Mouse (Mus musculus) right cerebral cortex, postnatal 25 days (tissue): ENCODE results near the gene Scrn3.

Source experiments
- DNase-seq: peaks from one replicate; pipeline ENCODE4 v3.0.0; 2022

The Scrn3 gene

DNA sequence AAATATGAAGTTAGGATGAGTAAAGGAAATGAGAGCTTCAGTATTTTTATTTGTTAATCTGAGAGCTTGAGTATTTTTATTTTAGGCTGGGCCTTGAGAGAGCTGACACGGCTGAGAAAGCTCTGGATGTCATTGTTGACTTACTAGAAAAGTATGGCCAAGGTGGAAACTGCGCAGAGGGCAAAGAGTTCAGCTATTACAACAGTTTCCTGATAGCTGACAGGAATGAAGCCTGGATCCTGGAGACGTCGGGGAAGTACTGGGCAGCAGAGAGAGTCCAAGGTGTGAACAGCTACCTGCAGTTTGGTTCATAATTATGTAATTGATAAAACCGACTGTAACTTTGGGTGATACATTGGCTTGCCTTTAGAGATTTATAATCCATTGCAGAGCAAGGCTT is 6.8 kb downstream of the Scrn3 start:
- no peak for DNase-seq

DNA sequence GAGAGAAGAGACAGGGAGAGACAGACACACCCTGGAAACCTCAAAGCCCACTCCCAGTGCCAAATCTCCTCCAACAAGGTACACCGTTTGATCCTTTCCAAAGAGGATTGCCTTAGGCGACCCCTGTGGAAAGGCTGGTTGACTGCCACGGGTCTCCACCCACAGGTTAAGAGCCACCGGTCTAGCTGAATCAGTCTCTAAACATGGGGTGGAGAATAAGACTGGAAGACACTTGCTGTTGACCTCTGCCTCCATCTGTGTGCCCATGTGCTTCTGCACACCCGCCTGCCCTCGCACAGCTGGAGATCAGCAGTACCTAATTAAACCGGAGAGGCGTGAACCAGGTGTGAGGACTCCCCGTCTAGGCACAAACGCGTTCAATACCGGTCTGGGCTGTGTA is 10.6 kb downstream of the Scrn3 start:
- DNase-seq = no peak

DNA sequence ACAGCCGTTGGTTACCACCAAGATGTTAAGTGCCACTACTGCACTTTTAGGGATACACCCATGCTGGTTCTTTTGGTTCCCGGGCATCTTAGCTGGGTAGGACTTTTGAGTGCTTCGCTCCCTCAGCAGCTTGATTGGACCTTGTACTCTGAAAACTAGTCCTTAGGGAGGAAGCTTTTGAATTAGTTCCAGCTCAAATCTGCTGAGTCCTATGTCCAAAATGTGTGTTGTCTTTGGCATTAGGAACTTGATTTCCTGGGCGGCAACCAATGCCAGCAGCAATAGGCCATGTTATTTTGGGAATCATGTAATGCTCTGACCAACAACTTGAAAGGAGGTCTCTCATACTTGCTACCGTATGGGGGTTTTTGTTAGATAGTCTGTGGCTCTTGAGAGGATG is 13.5 kb downstream of the Scrn3 start:
- no peak for DNase-seq

DNA sequence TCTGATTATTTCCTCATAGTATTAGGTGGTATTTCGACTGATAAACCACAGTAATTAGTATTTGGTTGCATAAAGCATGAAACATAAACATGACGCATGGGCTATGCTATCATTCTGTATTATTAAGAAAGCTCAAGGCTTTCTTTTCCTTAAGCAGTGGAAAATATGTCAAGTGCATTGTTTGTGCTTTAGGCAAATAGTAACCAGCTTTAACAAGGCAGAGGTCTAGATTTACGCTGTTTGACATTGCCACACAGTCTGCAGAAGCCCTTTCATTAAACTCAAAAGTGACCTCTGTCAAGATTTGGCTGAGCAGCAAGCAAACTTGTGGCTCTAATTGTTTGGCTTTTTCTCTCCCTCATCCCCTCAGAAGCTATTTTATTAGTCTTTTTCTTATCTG is 23.5 kb downstream of the Scrn3 start:
- DNase-seq = no peak

DNA sequence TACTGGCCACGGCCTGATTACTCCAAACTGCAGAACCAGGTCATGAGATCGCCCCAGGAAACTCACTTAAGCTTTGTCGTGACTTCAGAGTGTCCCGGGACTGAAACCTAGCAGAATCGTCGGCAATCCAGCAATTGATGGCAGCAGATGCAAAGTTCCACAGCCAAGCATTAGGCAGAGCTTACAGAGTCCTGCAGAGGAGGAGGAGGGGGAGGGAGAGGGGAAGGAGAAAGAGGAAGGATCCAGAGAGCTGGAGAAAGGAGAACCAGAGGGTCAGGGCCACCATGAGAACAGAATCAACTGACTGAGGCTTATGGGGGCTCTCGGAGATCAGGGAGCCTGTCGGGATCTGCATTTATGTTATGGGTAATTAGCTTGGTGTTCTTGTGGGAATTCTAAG is 26.0 kb downstream of the Scrn3 start:
- DNase-seq = no peak

DNA sequence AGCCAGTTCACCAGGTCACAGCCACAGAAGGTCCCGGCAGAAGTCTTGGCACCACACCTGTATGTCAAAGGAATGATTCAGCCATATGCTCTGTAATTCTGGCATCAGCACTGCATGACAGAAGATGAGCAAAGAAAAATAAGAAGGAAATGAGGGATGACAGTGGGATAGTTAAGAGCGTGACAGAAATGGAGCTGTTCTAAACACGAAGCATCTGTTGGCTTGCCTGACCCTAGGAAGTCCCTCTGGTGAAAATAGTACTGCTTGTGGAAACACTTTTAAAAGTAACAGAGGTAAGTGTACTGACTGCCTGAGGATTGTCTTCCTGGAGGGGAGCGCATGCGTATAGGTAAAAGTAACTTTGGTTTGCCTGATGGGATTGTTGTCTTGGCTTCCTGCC is 31.3 kb downstream of the Scrn3 start:
- no peak for DNase-seq

DNA sequence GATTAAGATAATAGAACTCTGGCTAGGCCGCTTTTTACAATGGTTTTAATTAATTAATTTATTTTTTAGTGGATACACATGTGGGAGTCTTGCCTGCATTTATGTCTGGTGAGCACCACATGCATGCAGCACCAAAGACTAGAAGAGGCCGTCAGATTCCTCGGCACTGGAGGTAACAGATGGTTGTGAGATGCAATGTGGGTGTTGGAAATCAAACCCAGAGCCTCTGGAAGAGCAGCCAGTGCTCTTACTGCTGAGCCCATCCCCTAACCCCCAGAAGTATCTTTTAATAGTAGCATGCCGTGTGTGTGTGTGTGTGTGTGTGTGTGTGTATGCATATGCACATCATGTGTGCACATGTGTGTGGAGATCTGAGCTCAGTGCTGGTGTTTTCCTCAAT is 32.8 kb downstream of the Scrn3 start:
- no peak for DNase-seq

DNA sequence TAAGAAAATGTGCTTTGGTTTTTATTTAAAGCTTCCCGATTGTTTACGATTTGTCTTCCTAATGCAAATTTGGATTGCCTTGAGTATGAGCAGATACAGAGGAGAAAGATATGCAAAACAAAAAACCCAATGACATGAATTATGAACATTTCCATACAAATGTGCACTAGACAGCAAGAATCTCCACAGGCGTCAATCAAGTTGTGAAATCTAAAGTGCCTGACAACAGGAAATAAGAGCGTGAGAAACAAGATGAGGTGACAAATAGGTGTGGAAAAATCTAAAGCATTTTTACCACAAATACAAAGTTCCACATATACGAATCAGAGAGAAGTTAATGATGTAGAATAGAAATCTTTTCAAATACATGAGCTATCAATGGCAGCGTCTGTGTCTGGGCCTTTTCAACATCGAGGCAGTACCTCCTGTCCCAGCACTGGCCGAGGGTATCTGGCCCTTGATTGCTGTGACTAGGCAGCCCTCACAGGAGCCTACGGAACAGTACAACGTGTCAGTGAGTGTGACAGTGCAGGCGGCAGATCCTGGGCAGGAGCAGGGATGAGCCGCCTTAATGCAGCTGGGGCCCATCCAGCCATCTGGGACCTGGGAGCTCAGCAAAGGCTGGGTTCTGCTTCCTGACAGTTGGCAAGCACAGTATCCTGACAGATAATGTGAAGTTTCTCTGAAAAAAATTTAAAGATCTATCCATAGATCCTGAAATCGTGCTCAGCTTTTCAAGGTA is 34.1 kb downstream of the Scrn3 start:
- DNase-seq = peak; percentile 64

DNA sequence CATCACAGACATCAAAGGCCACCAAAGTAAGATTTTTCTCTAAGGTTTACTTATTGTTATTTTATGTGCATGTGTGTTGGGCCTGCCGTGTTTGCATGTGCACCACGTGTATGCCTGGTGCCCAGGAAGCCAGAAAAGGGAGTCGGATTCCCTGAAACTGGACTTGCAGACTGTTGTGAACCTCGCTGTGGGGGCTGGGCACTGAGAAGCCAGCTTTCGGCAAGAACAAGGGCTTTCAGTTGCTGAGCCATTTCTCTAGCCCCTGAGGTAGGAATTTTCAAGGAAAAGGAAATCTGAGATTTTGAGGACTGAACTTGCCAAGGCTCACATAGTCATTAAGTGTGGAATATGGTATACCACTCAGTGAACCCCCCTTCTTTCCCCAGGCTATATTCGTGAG is 34.7 kb downstream of the Scrn3 start:
- DNase-seq = no peak

DNA sequence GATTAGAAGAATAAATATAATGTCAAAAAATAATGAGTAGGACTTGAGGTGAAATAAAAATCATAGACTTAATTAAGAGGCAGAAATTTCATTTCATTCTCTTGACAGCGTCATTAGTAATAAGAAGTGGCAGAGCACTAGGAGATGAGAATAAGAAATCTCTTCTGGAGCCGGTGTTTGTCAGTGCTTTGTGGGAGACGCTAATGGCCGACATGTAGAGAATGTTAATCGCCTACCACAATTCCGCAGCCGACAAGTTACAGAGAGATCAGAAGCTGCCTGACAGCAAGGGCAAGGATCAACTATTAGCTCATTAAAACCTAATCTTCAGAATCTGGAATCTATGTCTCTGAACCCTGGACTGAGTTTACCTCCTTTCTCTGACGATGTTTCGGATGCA is 35.4 kb downstream of the Scrn3 start:
- DNase-seq = no peak

DNA sequence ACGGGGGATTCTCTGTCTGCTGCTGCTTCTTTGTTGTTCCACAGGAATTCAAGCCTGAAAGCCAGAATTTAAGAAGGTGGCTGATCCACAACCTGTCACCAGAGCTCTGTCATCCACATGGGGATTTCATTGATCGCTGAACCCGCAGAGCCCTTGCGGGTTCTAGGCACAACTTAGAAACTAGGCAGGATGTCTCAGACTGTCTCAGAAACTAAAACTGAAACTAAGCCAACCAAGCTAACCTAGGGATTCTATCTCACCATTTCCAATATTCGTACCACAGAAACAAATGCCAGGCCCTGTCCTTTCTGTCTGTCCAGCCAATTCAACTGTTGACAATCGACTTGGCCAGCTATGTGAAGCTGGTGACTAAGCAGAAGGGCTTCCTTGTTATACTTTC is 35.8 kb downstream of the Scrn3 start:
- no peak for DNase-seq

DNA sequence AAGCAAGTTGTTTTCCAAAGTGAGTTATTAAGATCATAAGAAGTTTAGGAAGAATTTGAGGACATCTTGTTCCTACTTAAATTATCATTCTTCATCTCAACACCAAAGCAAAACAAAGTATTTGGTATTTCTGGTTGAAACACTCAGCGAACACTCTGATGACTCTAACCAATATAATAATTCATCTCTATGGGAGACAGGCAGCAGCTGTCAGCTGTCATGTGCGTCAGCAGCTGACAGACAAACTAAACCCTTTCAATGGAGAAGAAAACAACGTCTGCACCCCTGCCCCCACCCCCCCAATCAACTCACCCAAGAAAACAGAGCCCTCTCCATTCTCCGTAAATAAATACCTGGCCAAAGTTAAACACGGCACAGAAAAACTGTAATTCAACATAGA is 39.1 kb downstream of the Scrn3 start:
- no peak for DNase-seq

DNA sequence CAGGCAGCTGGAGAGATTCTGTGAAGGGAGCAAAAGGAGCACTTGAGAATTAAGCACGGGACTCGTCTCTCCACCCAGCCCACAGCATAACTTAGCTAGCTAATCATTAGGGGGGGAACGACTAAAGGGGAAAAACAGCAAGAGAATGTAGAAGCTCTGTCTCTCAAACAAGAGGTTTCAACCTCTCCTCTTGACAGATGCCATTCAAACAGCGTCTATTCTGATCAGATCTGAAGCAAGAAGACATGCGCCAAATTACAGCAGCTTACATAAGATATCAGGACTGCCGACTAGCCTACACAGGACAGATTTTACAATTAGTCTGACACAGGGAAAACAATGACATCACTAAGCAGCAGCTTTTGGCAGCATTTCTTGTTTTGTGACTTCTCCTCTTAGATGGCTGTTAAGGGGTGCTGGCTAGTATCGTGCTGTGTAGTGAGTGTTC is 39.5 kb downstream of the Scrn3 start:
- DNase-seq = no peak

DNA sequence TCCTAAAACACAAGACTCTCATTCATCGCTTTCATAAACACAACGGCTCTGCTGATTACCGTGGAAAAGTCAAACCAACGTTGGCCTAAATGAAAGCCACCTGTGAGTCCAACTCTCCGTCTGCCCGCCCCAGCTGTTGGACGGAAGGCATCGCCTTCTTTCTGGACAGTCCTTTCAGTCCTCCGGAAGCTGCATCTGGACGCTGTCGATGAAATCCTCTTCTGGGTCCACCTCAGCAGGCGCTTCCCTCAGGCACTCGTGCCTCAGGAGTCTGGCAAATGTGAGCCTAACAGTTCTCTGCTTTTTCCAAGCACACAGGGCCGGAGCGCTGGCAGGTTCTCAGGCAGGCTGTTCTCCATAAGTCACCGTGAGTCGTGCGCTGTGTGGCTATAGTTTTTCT is 44.6 kb downstream of the Scrn3 start:
- no peak for DNase-seq

DNA sequence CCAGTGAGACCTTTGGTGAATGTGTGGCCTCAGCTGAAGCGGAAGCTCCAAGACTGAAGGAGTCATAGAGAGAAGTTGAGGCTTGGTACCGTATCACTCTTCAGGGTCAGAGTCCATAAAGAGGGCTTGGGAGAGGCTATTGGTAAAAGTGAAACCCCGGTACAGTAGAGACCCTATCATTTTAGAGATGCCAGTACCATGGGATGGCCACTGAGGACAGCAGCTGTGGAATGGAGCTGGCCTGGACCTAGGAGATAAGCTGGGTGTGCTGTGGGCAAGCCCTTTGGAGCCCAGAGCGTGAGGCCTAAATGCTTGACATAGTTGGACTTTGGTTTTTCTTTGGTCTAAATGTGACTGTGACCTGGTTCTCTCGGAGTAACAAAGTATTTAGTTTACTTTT is 47.5 kb downstream of the Scrn3 start:
- no peak for DNase-seq

DNA sequence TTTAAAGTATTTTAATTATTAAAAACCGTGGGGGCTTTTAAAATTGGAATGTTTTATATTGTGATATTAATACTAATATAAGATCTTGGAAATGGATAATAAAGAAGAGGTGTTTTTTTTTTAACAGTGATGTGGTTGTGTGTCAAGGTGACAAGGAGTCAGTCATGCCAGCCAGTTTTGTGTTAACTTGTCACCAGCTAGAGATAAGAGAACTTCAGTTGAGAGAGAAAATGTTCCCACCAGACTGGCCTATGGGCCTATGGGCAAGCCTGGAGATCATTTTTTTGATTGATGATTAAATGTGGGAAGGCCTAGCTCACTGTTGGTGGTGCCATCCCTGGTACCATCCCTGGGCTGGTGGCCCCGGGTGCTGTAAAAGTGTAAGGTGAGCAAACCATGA is 48.1 kb downstream of the Scrn3 start:
- no peak for DNase-seq

DNA sequence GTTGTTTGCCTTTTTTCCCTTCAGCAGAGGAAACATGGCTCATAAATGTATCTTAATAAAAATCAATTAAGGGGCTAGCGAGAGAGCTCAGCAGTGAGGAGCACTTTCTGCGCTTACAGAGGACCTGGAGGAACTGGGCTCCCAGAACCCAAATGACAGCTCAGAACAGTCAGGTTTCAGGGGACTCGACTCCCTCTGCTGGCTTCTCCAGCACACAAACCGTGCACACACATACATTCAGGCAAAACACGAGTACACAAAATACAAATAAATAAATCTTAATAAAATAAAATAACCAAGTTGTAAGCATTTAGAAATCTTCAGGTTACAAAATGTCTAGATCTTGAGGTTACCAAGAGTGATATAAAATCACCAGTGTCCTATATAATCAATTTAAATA is 51.0 kb downstream of the Scrn3 start:
- DNase-seq = no peak

DNA sequence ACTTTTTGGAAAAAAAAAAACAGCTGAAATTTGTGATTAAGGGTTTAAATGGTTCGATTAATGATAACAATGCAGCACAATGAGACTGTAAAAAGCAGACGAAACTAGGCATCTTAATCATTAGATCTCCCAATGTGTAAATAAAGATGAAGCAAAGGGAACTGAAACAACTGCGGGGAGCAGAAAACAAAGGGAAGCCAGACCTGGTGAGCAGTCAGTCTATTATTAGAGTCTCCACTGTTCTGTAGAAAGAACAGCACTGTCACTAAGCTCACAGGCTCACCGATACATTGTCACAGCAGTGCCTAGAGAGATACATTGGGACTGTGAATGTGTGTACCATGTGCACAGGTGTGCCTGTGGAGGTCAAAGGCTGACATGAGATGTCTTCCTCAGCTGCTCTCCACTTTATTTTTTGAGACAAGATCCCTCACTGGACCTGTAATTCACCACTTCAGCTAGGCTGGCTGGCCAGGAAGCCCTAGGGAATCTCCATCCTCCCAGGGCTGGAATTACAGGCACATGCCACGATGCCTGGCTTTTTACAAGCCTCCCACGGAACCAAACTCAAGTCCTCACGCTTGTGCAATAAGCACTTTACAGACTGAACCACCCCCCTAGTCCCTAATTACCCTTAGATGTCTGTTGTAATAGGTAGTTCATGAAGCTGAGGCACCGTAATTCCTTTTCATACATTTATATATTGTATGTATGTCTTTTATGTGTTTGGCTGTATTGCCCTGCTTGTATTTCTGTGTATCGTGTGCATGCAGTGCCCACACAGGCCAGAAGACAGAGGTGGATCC is 59.3 kb downstream of the Scrn3 start:
- no peak for DNase-seq

DNA sequence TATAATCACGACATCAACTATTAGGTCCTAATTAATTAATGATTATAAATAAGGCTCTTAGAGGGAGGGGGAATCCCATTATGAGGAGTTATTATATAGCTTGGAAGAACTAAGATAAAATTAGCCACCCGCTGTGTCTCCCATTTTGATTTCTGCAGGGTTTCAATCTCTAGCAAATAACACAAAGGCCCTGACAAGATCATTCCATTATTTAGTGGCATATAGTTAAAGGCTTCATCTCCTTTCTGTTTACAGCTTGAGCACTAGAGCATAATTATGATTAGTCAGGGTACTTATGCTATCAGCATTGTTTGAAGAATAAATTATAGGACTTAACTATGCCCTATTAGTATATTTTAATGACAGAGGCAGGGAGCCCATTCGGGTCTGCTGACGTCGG is 65.9 kb downstream of the Scrn3 start:
- DNase-seq = no peak

DNA sequence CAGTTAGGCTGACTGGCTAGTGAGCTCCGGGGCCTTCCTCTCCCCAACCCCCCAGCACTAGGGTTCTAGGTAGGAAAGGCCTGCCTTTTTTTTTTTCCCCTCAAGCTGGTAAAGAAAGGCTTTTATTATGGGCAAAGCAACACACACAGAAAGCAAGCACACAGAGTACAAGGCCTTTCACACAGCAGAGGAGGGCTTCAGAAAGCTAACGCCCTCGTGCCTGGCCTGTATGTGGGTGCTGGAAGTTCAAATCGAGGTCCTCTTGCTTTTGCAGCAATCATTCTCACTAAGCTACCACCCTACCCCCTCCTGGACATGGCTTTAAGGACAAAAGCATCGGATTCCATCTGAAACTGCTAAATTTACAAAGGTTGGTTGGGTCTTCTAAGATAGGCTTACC is 67.3 kb downstream of the Scrn3 start:
- no peak for DNase-seq

DNA sequence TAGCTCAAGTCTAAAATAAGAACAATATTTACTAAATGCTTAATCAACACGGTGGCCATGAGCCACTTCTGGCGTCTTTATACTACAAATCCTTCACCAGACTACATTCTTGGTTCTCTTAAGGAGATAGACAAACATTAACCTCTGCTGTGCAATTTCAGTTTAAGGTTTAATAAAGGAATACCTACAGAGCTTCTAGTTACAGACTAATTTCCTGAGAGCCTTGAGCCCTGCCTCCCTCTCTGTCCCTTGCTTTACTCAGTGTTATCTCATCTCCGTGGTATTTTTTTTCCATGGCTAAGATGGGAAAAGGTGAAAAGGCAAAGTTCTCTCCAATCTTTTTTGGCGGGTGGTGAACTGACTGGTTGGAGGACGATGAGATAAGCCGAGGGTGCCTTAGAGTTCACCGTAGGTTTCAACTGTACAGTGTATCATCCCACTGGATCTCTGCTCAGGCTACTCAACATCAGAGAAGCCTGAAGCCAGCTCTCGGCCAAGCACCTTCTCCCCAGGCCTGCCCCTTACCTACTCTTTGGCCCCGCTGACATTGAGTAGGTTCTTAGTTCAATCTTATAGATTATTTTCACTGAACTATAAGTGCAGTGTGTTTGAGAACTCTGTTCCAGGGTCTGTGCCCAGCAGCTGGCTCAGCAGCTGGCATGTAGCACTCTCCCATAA is 68.0 kb downstream of the Scrn3 start:
- no peak for DNase-seq

DNA sequence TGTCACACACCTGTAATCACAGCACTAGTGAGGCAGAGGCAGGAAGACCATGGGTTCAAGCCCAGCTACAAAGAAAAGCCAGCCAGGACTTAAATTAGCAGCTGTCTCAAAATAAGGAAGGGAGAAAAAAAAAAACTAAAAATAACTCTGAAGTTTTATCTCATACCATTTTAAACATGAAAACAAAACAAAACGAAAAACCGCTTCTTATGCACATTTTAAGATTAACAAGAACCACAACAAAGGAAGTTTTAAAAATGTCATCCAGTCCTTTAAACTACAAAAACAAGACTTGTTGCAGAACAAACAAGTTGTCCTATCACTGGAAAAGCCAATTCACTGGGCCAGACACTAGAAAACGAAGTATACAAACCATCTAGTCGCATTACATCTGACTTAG is 72.8 kb downstream of the Scrn3 start:
- no peak for DNase-seq

DNA sequence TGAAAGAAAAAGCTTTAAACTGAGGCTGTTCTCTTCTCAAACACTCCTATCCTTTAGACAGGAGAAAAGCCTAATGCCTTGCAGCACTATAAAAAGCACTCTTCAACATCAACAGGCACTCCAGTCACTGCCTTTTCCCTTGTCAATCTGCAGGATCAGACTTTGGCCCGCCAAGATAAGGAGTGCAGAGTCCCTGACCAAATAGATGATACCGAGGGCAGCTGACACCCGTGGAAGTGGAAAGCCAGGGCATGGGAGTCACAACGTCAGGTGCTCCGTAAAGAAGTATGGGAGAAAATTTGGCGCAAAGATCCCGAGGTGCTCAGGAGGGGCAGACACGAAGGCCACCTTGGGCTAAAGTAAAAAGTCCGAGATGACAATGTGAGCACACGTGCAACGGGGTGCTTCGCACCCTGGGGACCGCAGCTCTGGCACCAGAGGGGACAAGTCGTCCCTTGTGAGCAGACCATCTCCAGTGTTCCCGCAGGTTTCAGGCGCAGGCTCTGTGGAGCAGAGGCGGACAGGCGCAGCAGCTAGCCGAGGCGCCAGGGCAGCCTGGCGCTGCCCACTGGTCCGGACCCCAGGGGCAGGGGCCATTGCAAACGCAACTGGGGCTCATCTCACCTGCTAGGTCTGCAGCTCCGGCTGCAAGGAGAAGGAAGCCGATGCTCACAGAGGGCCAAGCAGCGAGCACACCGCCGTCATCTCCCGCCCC is 73.4 kb downstream of the Scrn3 start:
- DNase-seq = peak; percentile 10
